Mouse (Mus musculus) limb, embryonic 11.5 days (tissue): ENCODE data around the gene Fut4. TPM values are rescaled to one million over a fixed set of nuclear protein-coding genes. Genes with fewer than 3 reads are reported as not detected.

ENCODE experiments used
- ATAC-seq: fragments of 200-750 bp; cut with Nextera tagmentation; 2 replicates; pipeline ENCODE4 v1.8.0; 2017; ENCODE audit warnings: low read depth; ENCODE audit not compliant: insufficient number of reproducible peaks, low FRiP score, low TSS enrichment
- DNase-seq: peaks from one replicate; pipeline ENCODE4 v3.0.0-alpha.2; 2015; ENCODE audit warnings: low spot score
- H3K27ac ChIP-seq: fragments of 300-500 bp; sonication (generic); replicated peaks from 2 replicates; pipeline ENCODE4 v1.5.1; 2014; ENCODE audit warnings: low read depth, mild to moderate bottlenecking, low read length
- H3K27me3 ChIP-seq: fragments of 300-500 bp; sonication (generic); 2 replicates; pipeline ENCODE4 v1.6.1; 2014; ENCODE audit warnings: mild to moderate bottlenecking, low read length, mixed read lengths; ENCODE audit not compliant: control insufficient read depth, insufficient read depth
- H3K36me3 ChIP-seq: fragments of 300-500 bp; sonication (generic); 2 replicates; pipeline ENCODE4 v1.6.1; 2014; ENCODE audit warnings: mild to moderate bottlenecking, low read length, moderate library complexity, mixed read lengths; ENCODE audit not compliant: control insufficient read depth, insufficient read depth
- H3K4me1 ChIP-seq: fragments of 300-500 bp; sonication (generic); 2 replicates; pipeline ENCODE4 v1.6.1; 2014; ENCODE audit warnings: low read length, mixed read lengths; ENCODE audit not compliant: control insufficient read depth, insufficient read depth
- H3K4me2 ChIP-seq: fragments of 300-500 bp; sonication (generic); 2 replicates; pipeline ENCODE4 v1.6.1; 2014; ENCODE audit warnings: low read depth, mild to moderate bottlenecking, moderate library complexity; ENCODE audit not compliant: severe bottlenecking
- H3K4me3 ChIP-seq: fragments of 300-500 bp; sonication (generic); 2 replicates; pipeline ENCODE4 v1.5.1; 2014; ENCODE audit warnings: low read depth, low read length
- H3K9ac ChIP-seq: fragments of 300-500 bp; sonication (generic); 2 replicates; pipeline ENCODE4 v1.6.1; 2014; ENCODE audit warnings: mild to moderate bottlenecking, low read length
- H3K9me3 ChIP-seq: fragments of 300-500 bp; sonication (generic); 2 replicates; pipeline ENCODE4 v1.6.1; 2016; ENCODE audit warnings: low read length; ENCODE audit not compliant: control insufficient read depth
- WGBS: fragments of 180-500 bp; shearing (Covaris S2); extraction: QIAGEN DNeasy Blood & Tissue Kit; methylation state at CpG from one replicate; pipeline ENCODE4 v1.1.7; 2014; 5-methylcytosine and 5-hydroxymethylcytosine counted together
- polyA plus RNA-seq: library from polyadenylated mRNA; unstranded; fragments of >200 nt; fragmentation: Nextera tagmentation; extraction: Ambion mirVana; gene quantifications from 2 replicates; pipeline ENCODE4 v1.2.1, GENCODE M21; 2014

Gene Fut4
- polyA plus RNA-seq, 1 experiment from 2014 or later = 5.2 TPM

DNA sequence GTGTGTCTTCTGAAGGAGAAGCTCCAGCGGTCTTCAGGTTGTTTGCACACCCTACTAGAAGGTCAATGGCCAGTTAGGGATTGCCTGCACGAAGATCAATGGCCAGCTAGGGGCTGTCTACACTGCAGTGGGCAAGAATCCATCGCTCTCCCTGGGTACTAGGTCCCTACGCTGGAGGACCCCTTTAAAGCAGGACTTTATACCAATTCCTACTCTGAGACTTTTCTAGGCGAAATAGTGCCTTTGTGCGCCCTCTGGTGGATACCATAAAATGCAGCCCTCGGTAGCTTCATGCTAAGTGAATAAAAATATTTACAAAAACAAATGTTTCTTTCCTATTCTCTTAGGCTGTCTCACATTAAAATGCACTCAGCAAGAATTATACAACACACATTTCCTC, 12.6 kb upstream of the Fut4 start:
- Histone ChIP-seq H3K36me3 (no peaks in the 10 kb centered on the region), H3K4me2 (no peak overlapping the region), H3K27ac (no peak overlapping the region), H3K4me3 (no peak overlapping the region), H3K9ac (no peak overlapping the region), H3K27me3 (0 out of 2 replicates have a peak, but pooled peaks cover 2% of the 10 kb centered on the region), H3K9me3 (no peaks in the 10 kb centered on the region), H3K4me1 (no peaks in the 10 kb centered on the region)
- DNase-seq (peak; percentile 76), ATAC-seq (no peak; the same call in 1 of the 2 replicates)
- 25% methylated on average over 7 of the region's 7 CpGs for WGBS

DNA sequence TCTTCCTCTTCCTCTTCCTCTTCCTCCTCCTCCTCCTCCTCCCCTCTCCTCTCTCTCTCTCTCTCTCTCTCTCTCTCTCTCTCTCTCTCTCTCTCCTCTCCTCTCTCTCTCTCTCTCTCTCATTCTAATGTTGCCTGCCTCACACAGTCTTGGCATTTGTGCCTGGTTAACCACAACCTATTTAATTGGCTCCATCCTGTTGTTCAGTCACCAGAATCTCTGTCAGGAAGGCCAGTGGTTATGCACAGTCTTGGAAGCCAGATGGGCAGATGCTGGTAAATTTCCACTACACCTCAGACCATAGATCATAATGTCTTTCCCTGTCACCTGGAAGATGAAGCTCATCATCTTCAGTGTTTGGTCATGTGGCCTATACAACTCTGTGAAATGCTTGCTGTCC, 7.1 kb upstream of the Fut4 start:
- Histone ChIP-seq H3K4me2 (no peak overlapping the region), H3K27ac (no peak overlapping the region), H3K36me3 (no peaks in the 10 kb centered on the region), H3K4me1 (no peaks in the 10 kb centered on the region), H3K9me3 (no peaks in the 10 kb centered on the region), H3K9ac (no peak overlapping the region), H3K4me3 (no peak overlapping the region), H3K27me3 (no peaks in the 10 kb centered on the region)
- DNase-seq (no peak), ATAC-seq (no peak)

DNA sequence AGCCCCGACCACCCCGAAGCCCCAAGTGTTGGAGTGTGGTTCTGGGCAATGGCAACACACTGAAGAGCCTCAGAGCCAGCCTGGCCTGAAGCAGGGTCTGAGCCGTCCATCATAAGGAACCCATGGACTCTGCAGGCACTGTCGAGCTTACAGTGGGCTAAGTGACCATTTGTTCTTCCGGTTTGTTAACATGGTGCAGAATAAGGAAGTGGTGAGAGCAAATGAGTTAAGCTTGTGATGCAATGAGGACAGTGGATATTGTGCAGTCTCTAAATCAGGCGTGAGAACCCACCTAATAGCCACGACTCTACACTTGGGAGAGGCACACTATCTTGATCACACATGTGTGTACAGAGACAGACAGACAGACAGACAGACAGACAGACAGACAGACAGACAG, 6.4 kb upstream of the Fut4 start:
- Histone ChIP-seq H3K27me3 (no peaks in the 10 kb centered on the region), H3K9ac (no peak overlapping the region), H3K4me3 (no peak overlapping the region), H3K27ac (no peak overlapping the region), H3K36me3 (no peaks in the 10 kb centered on the region), H3K4me1 (no peaks in the 10 kb centered on the region), H3K9me3 (no peaks in the 10 kb centered on the region), H3K4me2 (no peak overlapping the region; the same call in 1 of the 2 replicates)
- DNase-seq (no peak), ATAC-seq (no peak)
- WGBS = 71% methylated on average over 7 of the region's 7 CpGs

DNA sequence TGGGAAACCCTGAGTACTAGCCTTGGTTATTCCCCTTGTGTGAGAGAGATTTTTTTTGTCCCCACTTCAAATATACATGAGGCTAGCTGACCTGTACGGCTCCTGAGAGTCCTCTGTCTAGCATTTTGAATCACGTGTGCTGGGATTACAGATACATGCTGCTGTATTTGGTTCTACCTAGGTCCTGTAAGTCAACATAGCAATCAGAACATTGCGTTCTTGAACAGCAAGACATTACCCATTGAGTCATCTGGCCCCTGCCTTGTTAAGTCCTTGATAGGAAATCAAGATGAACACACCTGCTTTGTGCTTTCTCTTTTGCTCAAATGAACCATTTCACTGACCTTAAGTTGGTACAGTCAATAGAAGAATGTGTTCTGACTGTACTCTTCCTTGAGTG, 2.3 kb upstream of the Fut4 start:
- Histone ChIP-seq H3K4me3 (no peak overlapping the region), H3K27ac (no peak overlapping the region), H3K4me1 (peaks cover 4% of the 10 kb centered on the region; the same call in 1 of the 2 replicates), H3K36me3 (no peaks in the 10 kb centered on the region), H3K4me2 (no peak overlapping the region), H3K9ac (no peak overlapping the region), H3K27me3 (no peaks in the 10 kb centered on the region), H3K9me3 (no peaks in the 10 kb centered on the region)
- ATAC-seq (no peak), DNase-seq (no peak)
- WGBS = 89% methylated on average over 3 of the region's 3 CpGs

DNA sequence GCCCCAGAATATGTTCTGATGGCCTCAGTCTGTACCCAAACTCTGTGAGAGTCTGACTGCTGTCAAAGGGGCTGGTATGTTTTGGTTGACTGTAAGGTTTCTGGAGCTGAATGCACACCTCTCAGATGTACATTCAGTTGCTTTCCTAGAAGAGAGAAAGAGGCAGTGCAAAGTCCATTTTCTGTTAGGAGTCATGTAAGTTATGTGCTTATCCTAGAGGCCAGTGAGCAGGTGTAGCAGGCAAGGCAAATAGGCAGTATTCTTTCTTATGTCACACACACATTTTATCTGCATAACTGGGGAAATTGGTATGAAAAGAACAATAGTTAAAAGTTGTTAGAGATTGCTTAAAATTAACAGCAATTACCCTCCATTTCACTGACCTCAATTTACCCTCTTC, 1.8 kb upstream of the Fut4 start:
- H3K27ac ChIP-seq = no peak overlapping the region
- no peak overlapping the region for H3K9ac ChIP-seq
- H3K4me1 ChIP-seq = peaks cover 4% of the 10 kb centered on the region; the same call in 1 of the 2 replicates
- no peak for ATAC-seq
- no peaks in the 10 kb centered on the region for H3K27me3 ChIP-seq
- H3K9me3 ChIP-seq = no peaks in the 10 kb centered on the region
- no peaks in the 10 kb centered on the region for H3K36me3 ChIP-seq
- H3K4me3 ChIP-seq = no peak overlapping the region
- no peak for DNase-seq
- H3K4me2 ChIP-seq = no peak overlapping the region

DNA sequence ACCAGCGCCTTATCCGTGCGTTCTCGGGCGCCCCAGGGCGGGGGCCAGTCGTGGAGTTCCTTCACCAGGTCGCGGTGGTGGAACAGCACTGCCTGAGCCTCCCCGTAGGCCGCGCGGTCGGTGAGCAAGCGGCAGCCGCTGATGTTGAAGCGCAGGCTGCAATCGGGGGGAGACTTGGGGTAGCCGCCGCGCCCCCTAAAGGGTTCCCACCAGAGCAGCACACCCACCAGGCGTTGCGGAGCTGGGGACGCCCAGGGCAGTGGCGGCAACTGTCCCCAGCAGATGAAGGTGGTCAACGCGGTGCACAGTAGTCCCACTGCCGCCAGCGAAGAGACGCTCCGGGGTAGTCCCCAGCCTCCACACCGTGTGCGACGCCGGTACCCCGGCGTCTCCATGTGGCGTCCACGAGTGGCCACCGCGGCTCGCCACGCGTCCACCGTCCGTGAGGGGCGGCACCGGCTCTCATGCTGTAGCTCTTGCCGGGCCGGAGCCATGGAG, 641 bp downstream of the Fut4 start:
- peaks cover 4% of the 10 kb centered on the region; the same call in 1 of the 2 replicates for H3K4me1 ChIP-seq
- no peak overlapping the region; the same call in 1 of the 2 replicates for H3K27ac ChIP-seq
- H3K27me3 ChIP-seq = no peaks in the 10 kb centered on the region
- no peaks in the 10 kb centered on the region for H3K9me3 ChIP-seq
- ATAC-seq (peak; percentile 81), DNase-seq (peak; percentile 80)
- 2% methylated on average over 48 of the region's 50 CpGs for whole genome bisulfite sequencing
- H3K36me3 ChIP-seq = no peaks in the 10 kb centered on the region
- H3K9ac ChIP-seq = peak overlapping the region; percentile 77
- peak overlapping the region; percentile 90 for H3K4me2 ChIP-seq
- H3K4me3 ChIP-seq = peak overlapping the region; percentile 58

DNA sequence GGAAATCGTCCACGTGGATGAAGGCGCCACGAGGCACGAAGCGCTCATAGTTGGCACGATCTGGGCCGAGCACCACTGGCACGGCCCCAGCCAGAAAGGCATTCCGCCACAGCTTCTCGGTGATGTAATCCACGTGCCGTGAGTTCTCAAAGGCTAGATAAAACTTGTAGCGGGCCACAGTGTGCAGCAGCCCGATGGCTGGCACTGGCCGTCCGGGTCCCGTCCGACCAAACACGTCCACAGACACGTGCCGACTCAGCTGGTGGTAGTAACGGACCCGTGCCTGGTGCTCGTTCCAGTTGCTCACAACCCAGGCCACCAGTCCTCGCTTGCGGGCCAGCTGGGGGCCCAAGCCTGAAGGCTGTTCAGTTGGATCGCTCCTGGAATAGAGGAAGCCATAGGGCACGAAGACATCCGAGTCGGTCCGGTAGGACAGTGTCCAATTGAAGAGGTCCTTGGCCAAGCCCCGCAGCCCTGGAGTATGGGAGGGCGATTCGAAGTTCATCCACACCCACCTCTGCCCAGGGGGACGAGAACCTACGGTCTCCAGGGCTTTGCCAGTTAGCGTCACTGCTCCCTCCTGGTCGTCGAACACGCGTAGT, 1.2 kb downstream of the Fut4 start:
- Histone ChIP-seq H3K4me1 (peaks cover 6% of the 10 kb centered on the region; the same call in 1 of the 2 replicates), H3K9ac (peak overlapping the region; percentile 77), H3K4me2 (peak overlapping the region; percentile 90), H3K9me3 (no peaks in the 10 kb centered on the region), H3K36me3 (no peaks in the 10 kb centered on the region), H3K27ac (no peak overlapping the region), H3K27me3 (no peaks in the 10 kb centered on the region), H3K4me3 (peak overlapping the region; percentile 58)
- ATAC-seq (no peak; the same call in none of the 2 replicates), DNase-seq (no peak)
- 58% methylated on average over 42 of the region's 42 CpGs for WGBS

DNA sequence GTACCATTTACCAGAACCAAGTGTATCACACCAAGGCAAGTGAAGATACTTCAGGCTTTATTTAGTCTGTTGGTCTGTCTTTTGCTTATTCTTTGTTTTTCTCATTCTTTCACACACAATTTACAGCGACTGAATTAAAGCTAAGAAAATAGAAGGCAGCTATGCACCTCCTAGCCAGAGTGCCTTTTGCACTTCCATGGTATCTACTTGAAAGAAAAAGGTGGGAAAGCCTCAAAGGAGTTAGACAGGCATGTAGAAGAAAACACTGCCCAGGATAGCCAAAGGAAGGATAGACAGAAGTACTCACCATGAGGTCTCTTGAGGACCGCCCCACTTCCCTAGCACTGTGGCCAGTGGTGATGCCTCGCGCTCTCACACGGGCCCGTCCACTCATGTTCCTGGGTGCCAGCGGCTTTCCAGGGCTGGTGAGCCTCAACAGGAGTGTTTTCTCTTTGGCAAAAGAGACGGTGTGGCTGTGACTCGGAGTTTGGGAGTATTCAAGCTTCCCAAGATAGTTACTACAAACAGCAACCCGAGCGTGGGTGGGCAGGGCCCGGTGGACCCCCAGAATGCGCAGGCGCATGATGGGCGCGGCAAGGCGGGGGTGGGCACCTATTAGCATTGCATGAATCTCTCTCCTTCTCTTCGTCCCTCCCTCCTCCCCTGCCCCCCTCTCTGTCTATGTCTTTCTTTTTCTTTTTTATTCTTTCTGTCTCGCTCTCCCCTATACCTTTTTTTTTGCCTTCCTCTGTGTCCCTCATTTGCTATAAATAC, 11.9 kb downstream of the Fut4 start, which contains the start of gene Piwil4:
Gene Piwil4, minus strand, starts transcription at position 583 of the 774 bp plus-strand sequence.
- ATAC-seq (no peak), DNase-seq (no peak)
- no peak within 1 kb of the TSS for H3K4me2 ChIP-seq
- WGBS = 87% methylated on average over 19 of the region's 19 CpGs
- H3K36me3 ChIP-seq = no peaks in the 10 kb centered on the region
- no peak within 1 kb of the TSS for H3K27ac ChIP-seq
- H3K9ac ChIP-seq = no peak within 1 kb of the TSS
- H3K9me3 ChIP-seq = no peaks in the 10 kb centered on the region
- H3K27me3 ChIP-seq = no peaks in the 10 kb centered on the region
- no peaks in the 10 kb centered on the region for H3K4me1 ChIP-seq
- no peak within 1 kb of the TSS for H3K4me3 ChIP-seq
